Mouse (Mus musculus) forebrain, embryonic 12.5 days (tissue): ENCODE measurements at regions not wholly inside any gene's neighbourhood (a gene's known extent, or its start where the extent isn't known, plus 50 kb on each side); places are given as distances from the start of the nearest gene placed in this dataset.

Source experiments
- ATAC-seq: fragments of 200-750 bp; cut with Nextera tagmentation; 2 replicates; pipeline ENCODE4 v1.8.0; 2017; ENCODE audit warnings: moderate TSS enrichment; ENCODE audit not compliant: low FRiP score
- H3K27ac ChIP-seq: fragments of 300-500 bp; sonication (generic); 2 replicates; pipeline ENCODE4 v1.5.1; 2016; ENCODE audit warnings: mild to moderate bottlenecking
- H3K27me3 ChIP-seq: fragments of 300-500 bp; sonication (generic); 2 replicates; pipeline ENCODE4 v1.6.1; 2016; ENCODE audit warnings: mild to moderate bottlenecking
- H3K36me3 ChIP-seq: fragments of 300-500 bp; sonication (generic); replicated peaks from 2 replicates; pipeline ENCODE4 v1.6.1; 2016; ENCODE audit warnings: mild to moderate bottlenecking
- H3K4me1 ChIP-seq: fragments of 300-500 bp; sonication (generic); 2 replicates; pipeline ENCODE4 v1.6.1; 2016
- H3K4me2 ChIP-seq: fragments of 300-500 bp; sonication (generic); 2 replicates; pipeline ENCODE4 v1.6.1; 2016; ENCODE audit warnings: mild to moderate bottlenecking, moderate library complexity
- H3K4me3 ChIP-seq: fragments of 300-500 bp; sonication (generic); replicated peaks from 2 replicates; pipeline ENCODE4 v1.5.1; 2016; ENCODE audit warnings: mild to moderate bottlenecking
- H3K9ac ChIP-seq: fragments of 300-500 bp; sonication (generic); 2 replicates; pipeline ENCODE4 v1.6.1; 2016; ENCODE audit warnings: mild to moderate bottlenecking
- H3K9me3 ChIP-seq: fragments of 300-500 bp; sonication (generic); 2 replicates; pipeline ENCODE4 v1.6.1; 2016
- WGBS: fragments of 180-500 bp; shearing (Covaris S2); methylation state at CpG from one replicate; pipeline ENCODE4 v1.1.7; 2016; 5-methylcytosine and 5-hydroxymethylcytosine counted together

DNA sequence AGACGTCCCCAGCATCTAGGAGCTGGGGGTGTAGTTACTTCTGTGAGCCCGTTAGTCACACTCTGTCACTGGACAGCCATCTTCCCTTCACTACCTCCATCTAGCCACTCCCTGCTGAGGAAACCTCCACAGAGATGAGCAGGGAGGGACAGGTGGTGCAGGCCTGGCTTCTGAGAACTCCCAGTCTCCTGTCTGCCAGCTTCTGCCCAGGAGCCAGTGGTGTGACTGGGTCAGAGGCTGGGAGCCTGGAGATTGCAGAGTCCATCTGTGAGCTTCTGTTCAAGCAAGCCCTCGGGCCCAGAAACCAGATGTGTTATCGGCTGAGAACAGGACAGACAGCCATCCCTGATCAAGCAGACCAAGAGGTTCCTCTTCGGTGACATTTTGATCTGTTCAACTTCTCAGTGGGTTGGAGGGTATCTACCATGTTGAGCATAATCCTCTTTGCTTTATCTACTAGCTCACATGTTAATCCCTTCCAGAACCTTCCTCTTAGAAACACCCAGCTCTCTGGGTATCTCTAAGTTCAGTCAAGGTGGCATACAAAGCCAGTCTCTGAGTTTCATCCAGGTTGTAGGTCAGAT, 100.3 kb upstream of the Tle3 start:
- 80% methylated on average over 5 of the region's 5 CpGs for WGBS
- Histone ChIP-seq H3K4me3 (no peak overlapping the region), H3K27ac (no peak overlapping the region)

DNA sequence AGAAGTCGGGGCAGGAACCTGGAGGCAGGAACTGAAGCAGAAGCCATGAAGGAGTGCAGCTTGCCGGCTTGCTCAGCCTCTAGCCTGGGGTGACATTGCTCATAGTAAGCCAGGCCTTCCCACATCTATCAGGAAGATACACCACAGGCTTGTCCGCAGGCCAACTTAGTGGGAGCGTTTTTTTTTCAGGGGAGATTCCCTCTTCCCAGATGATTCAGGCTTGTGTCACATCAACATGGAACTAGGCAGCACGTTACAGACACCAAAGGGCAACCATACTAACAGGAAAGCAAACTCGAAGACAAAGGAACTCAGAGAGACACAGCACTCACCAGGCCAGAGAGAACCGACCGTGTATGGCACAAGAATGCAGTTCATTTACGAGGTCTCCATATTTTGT, 98.1 kb upstream of the Tle3 start:
- no peak for ATAC-seq
- Histone ChIP-seq H3K27ac (no peak overlapping the region), H3K4me3 (no peak overlapping the region), H3K27me3 (peaks cover 32% of the 10 kb centered on the region), H3K4me2 (no peak overlapping the region), H3K36me3 (no peaks in the 10 kb centered on the region), H3K9me3 (no peaks in the 10 kb centered on the region), H3K4me1 (peaks cover 18% of the 10 kb centered on the region), H3K9ac (no peak overlapping the region)
- WGBS, result 87% methylated on average over 9 of the region's 9 CpGs

More for the DNA sequence above, 100.3 kb upstream of the Tle3 start:
- Histone ChIP-seq H3K9me3 (no peaks in the 10 kb centered on the region), H3K36me3 (no peaks in the 10 kb centered on the region), H3K27me3 (peaks cover 39% of the 10 kb centered on the region), H3K9ac (no peak overlapping the region), H3K4me1 (no peaks in the 10 kb centered on the region; the same call in 1 of the 2 replicates), H3K4me2 (no peak overlapping the region)
- no peak for ATAC-seq

DNA sequence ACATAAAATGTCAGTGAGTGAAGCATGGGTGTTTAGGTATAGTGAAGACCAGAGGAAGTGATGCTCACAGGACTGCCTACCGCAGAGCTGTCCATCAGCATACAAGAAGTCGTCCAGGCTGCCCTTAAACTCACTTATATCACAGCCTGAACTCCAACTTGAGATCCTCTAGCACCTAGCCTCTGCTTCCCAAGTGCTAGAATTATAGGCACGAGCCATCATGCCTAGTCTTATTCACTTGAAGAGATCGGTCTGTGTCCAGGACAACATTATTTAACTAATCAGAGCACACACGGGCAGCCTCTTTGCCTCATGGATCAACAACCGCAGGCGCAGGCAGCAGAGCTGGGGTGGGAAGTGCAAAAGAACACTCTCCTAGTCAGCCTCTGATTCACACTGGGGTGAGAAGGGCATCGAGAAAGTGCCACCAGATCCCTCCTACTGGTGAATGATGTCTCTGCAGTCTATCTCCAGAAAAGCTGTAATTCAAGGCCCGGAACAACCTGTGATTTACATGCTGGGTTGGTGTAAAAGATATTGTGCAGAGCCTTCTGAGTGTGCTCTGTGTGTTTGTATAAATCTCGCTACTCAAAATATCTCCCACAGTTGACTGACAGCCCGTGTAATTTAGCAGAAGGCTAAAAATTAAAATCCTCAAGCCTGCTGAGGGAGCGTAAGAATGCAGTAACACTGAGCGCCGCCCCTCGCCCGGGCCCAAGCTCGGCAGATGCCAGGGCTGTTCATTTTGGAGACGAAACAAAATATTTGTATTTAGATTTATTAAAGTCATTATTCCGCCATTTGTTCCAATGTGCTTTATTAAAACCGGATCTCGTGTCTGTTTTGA, 94.6 kb upstream of the Tle3 start:
- Histone ChIP-seq H3K36me3 (no peaks in the 10 kb centered on the region), H3K27ac (peak overlapping the region; percentile 65), H3K4me3 (0 out of 2 replicates have a peak overlapping the region, but pooled peaks have one; percentile 2), H3K4me1 (peaks cover 40% of the 10 kb centered on the region), H3K9me3 (no peaks in the 10 kb centered on the region), H3K4me2 (peak overlapping the region; percentile 42), H3K9ac (no peak overlapping the region), H3K27me3 (peaks cover 49% of the 10 kb centered on the region)
- WGBS, result 10% methylated on average over 21 of the region's 21 CpGs
- peak; percentile 67 for ATAC-seq

DNA sequence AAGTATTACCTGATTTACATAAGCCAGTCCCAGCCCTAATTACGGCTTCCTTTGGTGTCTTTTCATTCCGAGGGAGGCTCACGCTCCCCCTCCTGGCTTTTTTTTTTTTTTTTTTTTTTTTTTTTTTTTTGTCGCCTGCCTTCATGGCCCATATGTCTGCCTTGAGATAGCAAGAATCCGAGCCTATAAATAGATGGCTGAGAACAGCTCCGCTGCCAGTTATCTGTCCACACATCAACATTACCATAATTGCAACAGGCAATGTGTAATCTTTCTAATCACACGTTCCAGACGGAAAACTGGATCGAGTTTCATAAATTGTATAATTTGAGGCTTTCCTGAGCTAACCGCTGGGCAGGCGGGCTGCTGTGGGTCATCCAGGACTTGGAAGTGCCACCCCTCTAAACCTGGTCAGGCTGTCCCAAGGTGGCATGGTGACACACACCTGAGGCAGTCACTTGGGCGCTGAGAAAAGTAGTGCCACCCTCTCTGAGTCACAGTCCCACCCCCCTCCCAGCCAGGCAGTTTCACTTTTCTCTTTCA, 93.9 kb upstream of the Tle3 start:
- peak overlapping the region; percentile 42 for H3K4me2 ChIP-seq
- peaks cover 40% of the 10 kb centered on the region for H3K4me1 ChIP-seq
- no peak overlapping the region for H3K9ac ChIP-seq
- no peaks in the 10 kb centered on the region for H3K9me3 ChIP-seq
- 11% methylated on average over 12 of the region's 12 CpGs for WGBS
- H3K36me3 ChIP-seq, result no peaks in the 10 kb centered on the region
- peak overlapping the region; percentile 62 for H3K27ac ChIP-seq
- no peak overlapping the region for H3K4me3 ChIP-seq
- ATAC-seq, result peak; percentile 65
- peaks cover 53% of the 10 kb centered on the region for H3K27me3 ChIP-seq

DNA sequence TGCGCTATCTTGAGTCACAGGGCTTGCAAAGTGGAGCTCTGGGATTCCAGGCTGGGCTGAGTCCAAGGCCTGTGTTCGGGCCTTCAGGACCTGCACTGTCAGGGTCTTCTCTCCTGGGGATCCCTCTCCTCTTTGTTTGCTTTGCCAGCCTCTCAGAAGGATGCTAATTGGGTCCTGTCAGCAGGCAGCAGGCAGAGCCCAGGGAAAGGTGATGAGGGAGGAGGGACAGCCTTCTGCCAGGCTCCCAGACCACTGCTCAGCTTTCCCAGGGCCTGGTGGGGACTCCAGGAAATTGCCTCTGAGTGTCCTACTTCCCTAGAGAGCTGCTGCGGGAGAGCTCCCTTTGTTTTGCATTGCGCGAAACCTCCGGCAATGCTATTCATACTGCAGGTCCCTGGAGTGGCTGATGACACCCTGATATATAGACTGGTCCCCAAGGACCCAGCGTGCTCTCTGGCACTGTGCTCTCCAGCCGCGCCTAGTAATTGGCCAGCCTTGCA, 93.1 kb upstream of the Tle3 start:
- Histone ChIP-seq H3K27me3 (peaks cover 53% of the 10 kb centered on the region), H3K36me3 (no peaks in the 10 kb centered on the region), H3K4me1 (peaks cover 40% of the 10 kb centered on the region), H3K4me3 (no peak overlapping the region), H3K9ac (no peak overlapping the region), H3K4me2 (peak overlapping the region; percentile 27), H3K27ac (peak overlapping the region; percentile 62), H3K9me3 (no peaks in the 10 kb centered on the region)
- ATAC-seq, result peak; percentile 30; the same call in 1 of the 2 replicates
- 15% methylated on average over 9 of the region's 9 CpGs for WGBS

DNA sequence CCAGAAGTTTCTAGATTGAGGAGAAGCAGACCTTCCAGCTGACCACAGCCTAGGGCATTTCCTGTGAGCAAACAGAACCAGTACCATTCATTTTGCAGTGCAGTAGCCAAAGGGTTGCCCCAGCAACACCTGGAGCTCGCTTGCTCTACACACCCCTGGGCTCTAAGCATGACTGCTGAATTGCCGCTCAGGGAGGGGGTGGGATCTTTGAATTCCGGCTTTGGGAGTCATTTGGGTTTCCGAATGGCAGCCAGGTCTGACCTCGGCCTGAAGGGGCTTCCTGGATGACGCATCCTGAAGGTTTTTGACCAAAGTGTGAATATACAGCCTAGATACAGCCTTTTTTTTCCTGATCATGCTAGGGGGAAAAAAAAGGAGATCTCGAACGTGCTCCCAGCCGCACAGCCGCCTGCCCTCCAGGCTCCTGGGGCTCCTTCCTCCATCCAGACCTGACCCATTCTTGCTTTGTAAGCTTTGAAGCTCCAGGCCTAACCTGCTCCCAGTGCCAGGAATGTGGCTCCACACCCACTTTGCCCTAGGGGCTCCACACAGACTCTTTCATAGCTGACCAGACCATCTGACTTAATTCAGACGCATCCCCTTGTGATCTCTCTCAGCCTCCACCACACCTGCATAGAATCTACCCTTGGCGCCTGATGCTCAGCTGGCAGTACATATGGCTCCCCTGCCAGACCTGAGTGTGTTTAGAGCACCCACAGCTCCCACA, 91.1 kb upstream of the Tle3 start:
- Histone ChIP-seq H3K27me3 (peaks cover 56% of the 10 kb centered on the region), H3K9me3 (no peaks in the 10 kb centered on the region), H3K4me1 (peaks cover 40% of the 10 kb centered on the region), H3K36me3 (no peaks in the 10 kb centered on the region), H3K27ac (no peak overlapping the region), H3K4me2 (no peak overlapping the region), H3K9ac (no peak overlapping the region), H3K4me3 (no peak overlapping the region)
- WGBS, result 70% methylated on average over 12 of the region's 12 CpGs
- ATAC-seq, result no peak

DNA sequence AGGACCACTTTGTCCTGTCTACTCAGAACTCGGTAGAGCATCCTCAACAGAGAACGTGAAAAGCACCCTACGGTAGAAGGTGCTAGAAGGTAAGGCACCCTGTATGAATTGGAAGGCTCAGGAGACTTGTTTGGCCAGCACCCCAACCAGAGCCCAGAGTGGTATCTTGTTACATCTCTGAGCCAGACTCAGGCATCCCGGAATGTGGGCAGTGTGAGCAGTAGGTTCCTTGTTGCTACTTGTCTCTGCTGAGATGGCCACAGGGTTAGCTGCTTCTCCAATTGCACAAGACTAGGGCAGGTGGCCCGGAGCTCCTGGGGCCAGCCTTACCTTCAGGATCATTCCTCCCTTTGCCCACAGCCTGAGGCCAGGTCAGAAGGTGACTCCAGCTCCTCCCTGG, 88.9 kb upstream of the Tle3 start:
- WGBS, result 89% methylated on average over 5 of the region's 5 CpGs
- H3K27me3 ChIP-seq, result peaks cover 54% of the 10 kb centered on the region

DNA sequence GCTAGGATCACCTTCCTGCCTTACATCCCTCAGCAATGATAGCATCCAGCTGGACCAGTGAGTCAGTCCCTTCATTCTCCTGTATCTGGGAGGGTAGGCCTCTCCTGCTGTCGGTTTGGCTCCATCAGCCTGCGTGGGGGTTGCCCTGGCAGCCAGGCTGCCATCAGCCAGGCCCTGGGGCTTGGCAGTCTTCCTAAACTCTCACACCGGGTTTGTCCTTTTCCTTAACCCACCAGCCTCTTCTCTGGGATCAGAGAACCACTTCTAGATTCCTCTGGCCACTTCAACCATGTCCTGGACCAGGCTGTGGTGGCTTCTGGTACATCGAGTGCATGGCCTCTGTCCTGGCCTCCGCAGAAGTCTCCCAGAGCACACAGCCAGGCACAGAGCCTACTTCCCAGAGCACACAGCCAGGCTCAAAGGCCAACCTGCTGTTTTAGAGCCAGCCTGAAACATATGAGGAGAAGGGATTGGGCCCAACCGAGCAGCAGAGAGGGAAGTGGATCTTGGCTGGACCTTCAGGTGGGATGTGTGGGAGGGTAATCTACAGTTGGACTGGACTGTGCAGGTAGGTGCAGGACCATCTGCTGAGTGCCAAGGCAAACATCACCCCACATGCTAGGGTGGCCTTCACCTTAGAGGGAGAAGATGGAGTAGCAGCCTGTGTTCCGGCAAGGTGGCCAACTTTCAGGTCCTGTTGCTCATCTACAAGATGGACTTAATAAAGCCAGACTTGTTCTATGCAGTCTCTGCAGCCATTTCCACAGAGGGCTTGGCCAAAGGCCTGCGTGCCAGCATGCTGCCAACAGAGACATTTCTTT, 87.8 kb upstream of the Tle3 start:
- peaks cover 5% of the 10 kb centered on the region; the same call in 1 of the 2 replicates for H3K9me3 ChIP-seq
- ATAC-seq, result no peak
- H3K27me3 ChIP-seq, result peaks cover 58% of the 10 kb centered on the region
- H3K9ac ChIP-seq, result no peak overlapping the region
- H3K4me2 ChIP-seq, result no peak overlapping the region
- peaks cover 18% of the 10 kb centered on the region for H3K4me1 ChIP-seq
- no peak overlapping the region for H3K27ac ChIP-seq
- H3K4me3 ChIP-seq, result no peak overlapping the region
- H3K36me3 ChIP-seq, result 0 out of 2 replicates have a peak, but pooled peaks cover 4% of the 10 kb centered on the region
- WGBS, result 89% methylated on average over 8 of the region's 8 CpGs

More for the DNA sequence above, 88.9 kb upstream of the Tle3 start:
- Histone ChIP-seq H3K36me3 (0 out of 2 replicates have a peak, but pooled peaks cover 4% of the 10 kb centered on the region), H3K9ac (no peak overlapping the region), H3K4me3 (no peak overlapping the region), H3K4me2 (no peak overlapping the region), H3K9me3 (peaks cover 5% of the 10 kb centered on the region; the same call in 1 of the 2 replicates), H3K27ac (no peak overlapping the region), H3K4me1 (peaks cover 30% of the 10 kb centered on the region)
- ATAC-seq, result no peak

DNA sequence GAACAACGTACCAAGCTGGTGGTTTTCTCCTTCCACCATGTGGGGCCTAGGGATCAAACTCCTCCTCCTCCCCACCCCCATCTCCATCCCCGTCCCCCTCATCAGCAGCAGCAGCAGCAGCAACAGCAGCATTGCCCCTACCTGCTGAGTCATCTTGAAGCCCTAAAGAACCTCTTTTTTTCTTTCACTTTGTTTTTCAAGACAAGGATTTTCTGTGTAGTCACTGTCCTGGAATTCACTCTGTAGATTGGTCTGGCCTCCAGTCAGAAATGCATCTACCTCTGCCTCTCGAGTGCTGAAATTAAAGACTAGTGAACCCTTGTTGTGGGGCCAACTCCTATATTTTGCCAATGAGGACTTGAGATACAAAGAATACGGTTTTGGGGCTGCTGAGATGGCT, 85.6 kb upstream of the Tle3 start:
- H3K9ac ChIP-seq, result no peak overlapping the region
- H3K4me2 ChIP-seq, result no peak overlapping the region
- no peak overlapping the region for H3K4me3 ChIP-seq
- H3K36me3 ChIP-seq, result 0 out of 2 replicates have a peak, but pooled peaks cover 4% of the 10 kb centered on the region
- H3K9me3 ChIP-seq, result peaks cover 5% of the 10 kb centered on the region; the same call in 1 of the 2 replicates
- no peak overlapping the region for H3K27ac ChIP-seq
- H3K27me3 ChIP-seq, result peaks cover 42% of the 10 kb centered on the region
- ATAC-seq, result no peak
- WGBS, result 83% methylated on average over 4 of the region's 4 CpGs
- H3K4me1 ChIP-seq, result peaks cover 3% of the 10 kb centered on the region; the same call in 1 of the 2 replicates

DNA sequence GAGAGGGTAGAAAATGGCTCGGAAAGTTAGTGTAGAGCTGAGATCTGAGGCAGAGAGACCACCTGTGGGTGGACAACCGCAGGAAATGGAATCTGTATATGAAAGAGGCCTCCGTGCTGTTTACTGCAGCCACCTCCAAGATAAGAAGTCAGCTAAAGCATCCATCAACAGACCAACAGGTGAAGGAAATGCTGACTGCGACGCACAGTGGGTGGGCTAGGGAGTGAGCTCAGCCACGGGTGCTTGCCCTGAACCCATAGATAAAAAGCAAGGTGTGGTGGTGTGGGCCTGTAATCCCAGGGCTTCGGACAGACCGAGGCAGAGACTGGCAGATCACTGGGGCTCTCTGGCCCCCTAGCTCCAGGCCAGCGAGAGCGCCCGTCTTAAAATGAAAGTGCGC, 83.0 kb upstream of the Tle3 start:
- Histone ChIP-seq H3K4me1 (peaks cover 25% of the 10 kb centered on the region), H3K4me2 (no peak overlapping the region), H3K27ac (no peak overlapping the region), H3K9ac (no peak overlapping the region), H3K27me3 (peaks cover 24% of the 10 kb centered on the region), H3K36me3 (0 out of 2 replicates have a peak, but pooled peaks cover 4% of the 10 kb centered on the region), H3K9me3 (peaks cover 5% of the 10 kb centered on the region; the same call in 1 of the 2 replicates), H3K4me3 (no peak overlapping the region)
- 71% methylated on average over 12 of the region's 12 CpGs for WGBS
- ATAC-seq, result no peak

DNA sequence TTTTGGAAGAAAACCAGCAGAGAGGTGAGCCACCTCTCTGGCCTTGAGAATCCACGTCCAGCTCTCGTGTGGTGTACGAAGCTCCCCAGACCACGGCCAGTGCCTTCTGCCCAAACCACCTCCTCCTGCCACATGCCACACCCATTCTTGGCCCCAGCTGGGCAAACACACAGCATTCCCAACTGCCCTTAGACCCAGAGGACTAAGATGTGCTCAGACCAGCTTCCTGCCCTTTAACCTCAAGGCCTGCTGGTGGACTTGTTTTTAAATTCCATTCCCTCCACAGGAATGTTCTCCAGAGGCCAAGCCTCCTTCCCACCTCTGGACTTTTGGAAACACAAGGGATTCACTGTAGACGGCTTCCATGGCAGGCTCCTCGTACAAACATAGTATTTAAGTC, 82.5 kb upstream of the Tle3 start:
- Histone ChIP-seq H3K4me2 (no peak overlapping the region), H3K27ac (no peak overlapping the region), H3K9ac (no peak overlapping the region), H3K9me3 (peaks cover 5% of the 10 kb centered on the region; the same call in 1 of the 2 replicates), H3K4me1 (peaks cover 26% of the 10 kb centered on the region), H3K4me3 (no peak overlapping the region), H3K36me3 (0 out of 2 replicates have a peak, but pooled peaks cover 4% of the 10 kb centered on the region), H3K27me3 (peaks cover 22% of the 10 kb centered on the region)
- WGBS, result 75% methylated on average over 6 of the region's 6 CpGs
- no peak for ATAC-seq
